Mouse (Mus musculus) heart, embryonic 14.5 days (tissue): ENCODE results near the gene Zfp668. TPM values are rescaled to one million over a fixed set of nuclear protein-coding genes. Genes with fewer than 3 reads are reported as not detected.
A peak's percentile ranks its signal among the peaks of the same experiment; 100 is the strongest.

Experiments
- ATAC-seq: fragments of 200-750 bp; cut with Nextera tagmentation; 2 replicates; pipeline ENCODE4 v1.8.0; 2017; ENCODE audit warnings: low read depth, moderate TSS enrichment; ENCODE audit not compliant: insufficient number of reproducible peaks, insufficient read depth, low FRiP score
- H3K27ac ChIP-seq, 2 experiments: fragments of 200-500 bp in 1 of 2; fragments of 300-500 bp in 1 of 2; sonication (generic) in 1 of 2; replicated peaks in 1 of 2; 2 replicates each; pipeline ENCODE4 v1.5.1; 2012 to 2014; ENCODE audit warnings: low read depth in 2 of 2, low read length in 2 of 2, control low read depth in 1 of 2, mild to moderate bottlenecking in 1 of 2, mixed read lengths in 1 of 2; ENCODE audit not compliant: control insufficient read depth in 1 of 2, insufficient read depth in 1 of 2
- H3K27me3 ChIP-seq: fragments of 300-500 bp; sonication (generic); 2 replicates; pipeline ENCODE4 v1.6.1; 2014; ENCODE audit warnings: mild to moderate bottlenecking, low read length, control low read depth; ENCODE audit not compliant: control insufficient read depth, insufficient read depth
- H3K36me3 ChIP-seq: fragments of 300-500 bp; sonication (generic); 2 replicates; pipeline ENCODE4 v1.6.1; 2014; ENCODE audit warnings: mild to moderate bottlenecking, control low read depth, low read length, mixed read lengths; ENCODE audit not compliant: control insufficient read depth, insufficient read depth
- H3K4me1 ChIP-seq, 2 experiments: fragments of 200-500 bp in 1 of 2; fragments of 300-500 bp in 1 of 2; sonication (generic) in 1 of 2; 2 replicates each; pipeline ENCODE4 v1.6.1; 2012 to 2014; ENCODE audit warnings: low read length in 2 of 2, control low read depth in 1 of 2, mixed read lengths in 1 of 2; ENCODE audit not compliant: control insufficient read depth in 2 of 2, insufficient read depth in 2 of 2
- H3K4me2 ChIP-seq: fragments of 300-500 bp; sonication (generic); 2 replicates; pipeline ENCODE4 v1.6.1; 2014; ENCODE audit warnings: mild to moderate bottlenecking, low read length
- H3K4me3 ChIP-seq, 2 experiments: fragments of 200-500 bp in 1 of 2; fragments of 300-500 bp in 1 of 2; sonication (generic) in 1 of 2; 2 replicates each; pipeline ENCODE4 v1.5.1; 2012 to 2014; ENCODE audit warnings: low read length in 2 of 2, mild to moderate bottlenecking in 2 of 2, control low read depth in 1 of 2, low read depth in 1 of 2, moderate library complexity in 1 of 2; ENCODE audit not compliant: control insufficient read depth in 1 of 2, insufficient read depth in 1 of 2
- H3K9ac ChIP-seq: fragments of 300-500 bp; sonication (generic); 2 replicates; pipeline ENCODE4 v1.6.1; 2014; ENCODE audit warnings: mild to moderate bottlenecking, low read length
- H3K9me3 ChIP-seq: fragments of 300-500 bp; sonication (generic); 2 replicates; pipeline ENCODE4 v1.6.1; 2016; ENCODE audit warnings: low read length, control low read depth; ENCODE audit not compliant: control insufficient read depth
- WGBS: fragments of 180-500 bp; shearing (Covaris S2); extraction: QIAGEN DNeasy Blood & Tissue Kit; methylation state at CpG from one replicate; pipeline ENCODE4 v1.1.7; 2014; 5-methylcytosine and 5-hydroxymethylcytosine counted together
- polyA plus RNA-seq: library from polyadenylated mRNA; unstranded; fragments of >200 nt; fragmentation: Nextera tagmentation; extraction: Ambion mirVana; gene quantifications from 2 replicates; pipeline ENCODE4 v1.2.1, GENCODE M21; 2014

Zfp668 gene
- polyA plus RNA-seq, 1 experiment from 2014 or later: 7.4 TPM

- peak overlapping the region; percentile 87 for H3K4me2 ChIP-seq
- no peak for ATAC-seq
- no peaks in the 10 kb centered on the region for H3K27me3 ChIP-seq
- H3K27ac ChIP-seq: no peak overlapping the region; a peak in 1 of 4 replicates
- H3K4me3 ChIP-seq: peak overlapping the region; percentile 67
- no peaks in the 10 kb centered on the region for H3K9me3 ChIP-seq
- peak overlapping the region; percentile 79 for H3K9ac ChIP-seq
- H3K36me3 ChIP-seq: peaks cover 34% of the 10 kb centered on the region
- 68% methylated on average over 5 of the region's 5 CpGs for WGBS
- H3K4me1 ChIP-seq: peaks cover 6 to 7% of the 10 kb centered on the region in 2 experiments; a peak in 3 of 4 replicates
Measured at GRCm38 (mm10) chr7:127894480-127894879, 17.9 kb upstream of the Zfp668 start.

GRCm38 (mm10) chr7:127890798-127891197, 14.2 kb upstream of the Zfp668 start, which contains the start of gene Prss53:
Prss53 (minus strand) TSS chr7:127890970.
- Histone ChIP-seq H3K9me3 (no peaks in the 10 kb centered on the region), H3K4me3 (no peak within 1 kb of the TSS), H3K4me1 (peaks cover 7 to 8% of the 10 kb centered on the region in 2 experiments), H3K27me3 (no peaks in the 10 kb centered on the region), H3K9ac (no peak within 1 kb of the TSS), H3K27ac (no peak within 1 kb of the TSS), H3K4me2 (no peak within 1 kb of the TSS), H3K36me3 (peaks cover 71% of the 10 kb centered on the region)
- no peak for ATAC-seq
- WGBS: 32% methylated on average over 4 of the region's 4 CpGs

GRCm38 (mm10) chr7:127888821-127889220, 12.2 kb upstream of the Zfp668 start:
- Histone ChIP-seq H3K27ac (no peak overlapping the region), H3K36me3 (peaks cover 90% of the 10 kb centered on the region), H3K9ac (no peak overlapping the region), H3K9me3 (no peaks in the 10 kb centered on the region), H3K4me2 (no peak overlapping the region), H3K4me1 (peaks cover 4 to 8% of the 10 kb centered on the region in 2 experiments; a peak in 2 of 4 replicates), H3K27me3 (no peaks in the 10 kb centered on the region), H3K4me3 (no peak overlapping the region)
- WGBS: 67% methylated on average over 3 of the region's 3 CpGs
- no peak for ATAC-seq

- Histone ChIP-seq H3K9me3 (no peaks in the 10 kb centered on the region), H3K36me3 (peaks cover 90% of the 10 kb centered on the region), H3K4me1 (peaks cover 5 to 15% of the 10 kb centered on the region in 2 experiments; a peak in 2 of 4 replicates), H3K4me2 (no peak overlapping the region), H3K27me3 (no peaks in the 10 kb centered on the region), H3K27ac (no peak overlapping the region), H3K9ac (no peak overlapping the region), H3K4me3 (no peak overlapping the region)
- no peak for ATAC-seq
- WGBS: 82% methylated on average over 3 of the region's 3 CpGs
Measured at GRCm38 (mm10) chr7:127887781-127888180, 11.2 kb upstream of the Zfp668 start.

- H3K36me3 ChIP-seq: peaks cover 90% of the 10 kb centered on the region
- no peaks in the 10 kb centered on the region for H3K27me3 ChIP-seq
- H3K9me3 ChIP-seq: no peaks in the 10 kb centered on the region
- H3K4me2 ChIP-seq: no peak overlapping the region
- no peak overlapping the region for H3K4me3 ChIP-seq
- no peak overlapping the region for H3K27ac ChIP-seq
- 72% methylated on average over 8 of the region's 8 CpGs for WGBS
- ATAC-seq: no peak
- peaks cover 5 to 15% of the 10 kb centered on the region in 2 experiments; a peak in 2 of 4 replicates for H3K4me1 ChIP-seq
- H3K9ac ChIP-seq: no peak overlapping the region
Measured at GRCm38 (mm10) chr7:127887191-127887590, 10.6 kb upstream of the Zfp668 start.

- Histone ChIP-seq H3K27ac (no peak overlapping the region), H3K36me3 (peaks cover 93% of the 10 kb centered on the region)
- ATAC-seq: no peak
Measured at GRCm38 (mm10) chr7:127886551-127886950, 9.9 kb upstream of the Zfp668 start.

GRCm38 (mm10) chr7:127885951-127886350, 9.3 kb upstream of the Zfp668 start:
- H3K4me1 ChIP-seq: peaks cover 5 to 15% of the 10 kb centered on the region in 2 experiments; a peak in 2 of 4 replicates
- no peak overlapping the region for H3K4me3 ChIP-seq
- H3K27ac ChIP-seq: no peak overlapping the region
- no peaks in the 10 kb centered on the region for H3K27me3 ChIP-seq
- H3K9ac ChIP-seq: no peak overlapping the region
- H3K4me2 ChIP-seq: no peak overlapping the region
- peaks cover 96% of the 10 kb centered on the region for H3K36me3 ChIP-seq
- 64% methylated on average over 6 of the region's 6 CpGs for WGBS
- no peak for ATAC-seq
- H3K9me3 ChIP-seq: no peaks in the 10 kb centered on the region

More at GRCm38 (mm10) chr7:127886551-127886950, 9.9 kb upstream of the Zfp668 start:
- H3K27me3 ChIP-seq: no peaks in the 10 kb centered on the region
- no peak overlapping the region for H3K9ac ChIP-seq
- H3K9me3 ChIP-seq: no peaks in the 10 kb centered on the region
- 86% methylated on average over 6 of the region's 6 CpGs for WGBS
- no peak overlapping the region for H3K4me3 ChIP-seq
- H3K4me1 ChIP-seq: peaks cover 5 to 15% of the 10 kb centered on the region in 2 experiments; a peak in 2 of 4 replicates
- H3K4me2 ChIP-seq: no peak overlapping the region

GRCm38 (mm10) chr7:127880431-127880830, 3.8 kb upstream of the Zfp668 start:
- no peak for ATAC-seq
- H3K27me3 ChIP-seq: no peaks in the 10 kb centered on the region
- peaks cover 78% of the 10 kb centered on the region for H3K36me3 ChIP-seq
- H3K4me1 ChIP-seq: peaks cover 5 to 21% of the 10 kb centered on the region in 2 experiments; a peak in 2 of 4 replicates
- 79% methylated on average over 12 of the region's 12 CpGs for WGBS
- H3K4me2 ChIP-seq: no peak overlapping the region
- H3K27ac ChIP-seq: no peak overlapping the region
- no peaks in the 10 kb centered on the region for H3K9me3 ChIP-seq
- H3K9ac ChIP-seq: no peak overlapping the region
- H3K4me3 ChIP-seq: no peak overlapping the region
